Mouse (Mus musculus) liver, adult 2 months (tissue): ENCODE measurements around the gene Rpl23a.

Experiments
- CTCF ChIP-seq: fragments of 200-500 bp; IDR thresholded peaks from 2 replicates; pipeline ENCODE4 v1.5.1; 2011; ENCODE audit warnings: low read depth, low read length, control low read depth
- POLR2A ChIP-seq: fragments of 200-500 bp; IDR thresholded peaks from 2 replicates; pipeline ENCODE4 v1.6.1; 2011; ENCODE audit warnings: low read length, control low read depth; ENCODE audit not compliant: insufficient read depth; ENCODE audit errors: extremely low read depth

- TF ChIP-seq CTCF (no peak), POLR2A (no peak)
These were observed 17.2 kb downstream of the Rpl23a start for GRCm38 (mm10) chr11:78166161-78166560.
